Mouse (Mus musculus): Measurements from ENCODE around the gene Ap4b1.

- TF ChIP-seq CTCF (IDR thresholded peaks at IDR 0.05; ENCODE audit: extremely low read depth, insufficient read depth, insufficient read length, insufficient replicate concordance) (peak; percentile 61; the same call in 1 of the 2 replicates), POLR2A (IDR thresholded peaks at IDR 0.05; ENCODE audit: low read depth, low read length) (no peak)
These were observed 43.4 kb downstream of the Ap4b1 start for GRCm38 (mm10) chr3:103852565-103853299.

Measured in spleen, adult 2 months (tissue).